Mouse (Mus musculus) liver, embryonic 12.5 days (tissue): ENCODE measurements at regions not wholly inside any gene's neighbourhood (a gene's known extent, or its start where the extent isn't known, plus 50 kb on each side); places are given as distances from the start of the nearest gene placed in this dataset.

Source experiments
- ATAC-seq: fragments of 200-750 bp; cut with Nextera tagmentation; 2 replicates; pipeline ENCODE4 v1.8.0; 2017; ENCODE audit warnings: moderate number of reproducible peaks, mild to moderate bottlenecking, moderate library complexity
- H3K27ac ChIP-seq: fragments of 300-500 bp; sonication (generic); 2 replicates; pipeline ENCODE4 v1.5.1; 2016; ENCODE audit warnings: mild to moderate bottlenecking
- H3K27me3 ChIP-seq: fragments of 300-500 bp; sonication (generic); replicated peaks from 2 replicates; pipeline ENCODE4 v1.6.1; 2016; ENCODE audit warnings: mild to moderate bottlenecking, moderate library complexity
- H3K36me3 ChIP-seq: fragments of 300-500 bp; sonication (generic); 2 replicates; pipeline ENCODE4 v1.6.1; 2016; ENCODE audit warnings: mild to moderate bottlenecking, moderate library complexity
- H3K4me1 ChIP-seq: fragments of 300-500 bp; sonication (generic); 2 replicates; pipeline ENCODE4 v1.6.1; 2016
- H3K4me2 ChIP-seq: fragments of 300-500 bp; sonication (generic); 2 replicates; pipeline ENCODE4 v1.6.1; 2016; ENCODE audit warnings: mild to moderate bottlenecking, moderate library complexity
- H3K4me3 ChIP-seq: fragments of 300-500 bp; sonication (generic); 2 replicates; pipeline ENCODE4 v1.5.1; 2016; ENCODE audit warnings: mild to moderate bottlenecking, moderate library complexity
- H3K9ac ChIP-seq: fragments of 300-500 bp; sonication (generic); 2 replicates; pipeline ENCODE4 v1.6.1; 2016; ENCODE audit warnings: mild to moderate bottlenecking, moderate library complexity
- H3K9me3 ChIP-seq: fragments of 300-500 bp; sonication (generic); replicated peaks from 2 replicates; pipeline ENCODE4 v1.6.1; 2016; ENCODE audit warnings: mild to moderate bottlenecking, moderate library complexity
- WGBS: fragments of 180-500 bp; shearing (Covaris S2); methylation state at CpG from one replicate; pipeline ENCODE4 v1.1.7; 2016; ENCODE audit not compliant: insufficient replicate concordance; 5-methylcytosine and 5-hydroxymethylcytosine counted together

GRCm38 (mm10) chr14:58788190-58788945 lies 354.3 kb downstream of the 1700129C05Rik start:
- no peak for ATAC-seq
- Histone ChIP-seq H3K4me2 (no peak overlapping the region), H3K9me3 (no peaks in the 10 kb centered on the region), H3K27ac (no peak overlapping the region), H3K4me3 (no peak overlapping the region), H3K4me1 (no peaks in the 10 kb centered on the region), H3K36me3 (no peaks in the 10 kb centered on the region), H3K9ac (no peak overlapping the region), H3K27me3 (no peaks in the 10 kb centered on the region)
- 60% methylated on average over 10 of the region's 10 CpGs for WGBS

GRCm38 (mm10) chr14:58787618-58788017 lies 355.1 kb downstream of the 1700129C05Rik start:
- Histone ChIP-seq H3K9me3 (no peaks in the 10 kb centered on the region), H3K4me2 (no peak overlapping the region), H3K27ac (no peak overlapping the region), H3K27me3 (no peaks in the 10 kb centered on the region), H3K4me1 (no peaks in the 10 kb centered on the region), H3K4me3 (no peak overlapping the region), H3K36me3 (no peaks in the 10 kb centered on the region), H3K9ac (no peak overlapping the region)
- WGBS = 65% methylated on average over 2 of the region's 2 CpGs
- ATAC-seq = no peak

GRCm38 (mm10) chr14:58786791-58787491 lies 355.8 kb downstream of the 1700129C05Rik start:
- no peak overlapping the region for H3K27ac ChIP-seq
- H3K9ac ChIP-seq = no peak overlapping the region
- WGBS = 75% methylated on average over 4 of the region's 4 CpGs
- H3K4me1 ChIP-seq = no peaks in the 10 kb centered on the region
- no peak overlapping the region for H3K4me3 ChIP-seq
- no peaks in the 10 kb centered on the region for H3K9me3 ChIP-seq
- no peak overlapping the region for H3K4me2 ChIP-seq
- H3K36me3 ChIP-seq = no peaks in the 10 kb centered on the region
- no peaks in the 10 kb centered on the region for H3K27me3 ChIP-seq
- ATAC-seq = no peak

- WGBS = 48% methylated on average over 1 of the region's 1 CpGs
- H3K9ac ChIP-seq = no peak overlapping the region
- H3K27me3 ChIP-seq = no peaks in the 10 kb centered on the region
- no peaks in the 10 kb centered on the region for H3K9me3 ChIP-seq
- H3K4me3 ChIP-seq = no peak overlapping the region
- H3K27ac ChIP-seq = no peak overlapping the region
- no peak overlapping the region for H3K4me2 ChIP-seq
- H3K36me3 ChIP-seq = no peaks in the 10 kb centered on the region
- no peak for ATAC-seq
- H3K4me1 ChIP-seq = no peaks in the 10 kb centered on the region
These were observed 359.5 kb downstream of the 1700129C05Rik start for GRCm38 (mm10) chr14:58783201-58783600.

GRCm38 (mm10) chr14:58780306-58780705 lies 362.4 kb downstream of the 1700129C05Rik start:
- WGBS = 67% methylated on average over 4 of the region's 4 CpGs
- Histone ChIP-seq H3K36me3 (no peaks in the 10 kb centered on the region), H3K4me1 (no peaks in the 10 kb centered on the region), H3K27me3 (no peaks in the 10 kb centered on the region), H3K4me2 (no peak overlapping the region), H3K9ac (no peak overlapping the region), H3K4me3 (no peak overlapping the region), H3K9me3 (no peaks in the 10 kb centered on the region), H3K27ac (no peak overlapping the region)
- ATAC-seq = no peak

GRCm38 (mm10) chr14:58778675-58779074 lies 364.0 kb downstream of the 1700129C05Rik start:
- H3K9me3 ChIP-seq = no peaks in the 10 kb centered on the region
- no peaks in the 10 kb centered on the region for H3K36me3 ChIP-seq
- H3K27me3 ChIP-seq = no peaks in the 10 kb centered on the region
- no peak overlapping the region for H3K27ac ChIP-seq
- H3K4me2 ChIP-seq = no peak overlapping the region
- WGBS = 74% methylated on average over 4 of the region's 4 CpGs
- ATAC-seq = no peak
- H3K4me1 ChIP-seq = no peaks in the 10 kb centered on the region
- no peak overlapping the region for H3K4me3 ChIP-seq
- H3K9ac ChIP-seq = no peak overlapping the region

- H3K36me3 ChIP-seq = no peaks in the 10 kb centered on the region
- H3K4me1 ChIP-seq = no peaks in the 10 kb centered on the region
- H3K27me3 ChIP-seq = no peaks in the 10 kb centered on the region
- no peak overlapping the region for H3K4me2 ChIP-seq
- H3K27ac ChIP-seq = no peak overlapping the region
- WGBS = 61% methylated on average over 2 of the region's 2 CpGs
- no peak overlapping the region for H3K9ac ChIP-seq
- no peaks in the 10 kb centered on the region for H3K9me3 ChIP-seq
- H3K4me3 ChIP-seq = no peak overlapping the region
- ATAC-seq = no peak
These were observed 381.4 kb downstream of the 1700129C05Rik start for GRCm38 (mm10) chr14:58761291-58761690.

- no peak overlapping the region for H3K27ac ChIP-seq
- ATAC-seq = no peak
- WGBS = 67% methylated on average over 4 of the region's 4 CpGs
These were observed 382.9 kb downstream of the 1700129C05Rik start for GRCm38 (mm10) chr14:58759759-58760158.

GRCm38 (mm10) chr14:58753781-58754180 lies 388.9 kb downstream of the 1700129C05Rik start:
- no peaks in the 10 kb centered on the region for H3K4me1 ChIP-seq
- ATAC-seq = no peak
- H3K9ac ChIP-seq = no peak overlapping the region
- H3K9me3 ChIP-seq = no peaks in the 10 kb centered on the region
- 85% methylated on average over 7 of the region's 7 CpGs for WGBS
- no peak overlapping the region for H3K4me3 ChIP-seq
- no peaks in the 10 kb centered on the region for H3K36me3 ChIP-seq
- no peak overlapping the region for H3K27ac ChIP-seq
- no peak overlapping the region for H3K4me2 ChIP-seq
- H3K27me3 ChIP-seq = no peaks in the 10 kb centered on the region

More at GRCm38 (mm10) chr14:58759759-58760158, 382.9 kb downstream of the 1700129C05Rik start:
- no peaks in the 10 kb centered on the region for H3K27me3 ChIP-seq
- H3K4me2 ChIP-seq = no peak overlapping the region
- no peaks in the 10 kb centered on the region for H3K4me1 ChIP-seq
- H3K36me3 ChIP-seq = no peaks in the 10 kb centered on the region
- H3K9ac ChIP-seq = no peak overlapping the region
- no peak overlapping the region for H3K4me3 ChIP-seq
- no peaks in the 10 kb centered on the region for H3K9me3 ChIP-seq

- Histone ChIP-seq H3K4me1 (no peaks in the 10 kb centered on the region), H3K36me3 (no peaks in the 10 kb centered on the region), H3K9me3 (no peaks in the 10 kb centered on the region), H3K9ac (no peak overlapping the region), H3K4me3 (no peak overlapping the region), H3K27me3 (no peaks in the 10 kb centered on the region), H3K27ac (no peak overlapping the region), H3K4me2 (no peak overlapping the region)
- ATAC-seq = no peak
- WGBS = 61% methylated on average over 1 of the region's 1 CpGs
These were observed 389.6 kb downstream of the 1700129C05Rik start for GRCm38 (mm10) chr14:58753136-58753535.

- Histone ChIP-seq H3K4me2 (no peak overlapping the region), H3K4me1 (no peaks in the 10 kb centered on the region), H3K4me3 (no peak overlapping the region), H3K9me3 (no peaks in the 10 kb centered on the region), H3K9ac (no peak overlapping the region), H3K27me3 (no peaks in the 10 kb centered on the region), H3K36me3 (no peaks in the 10 kb centered on the region), H3K27ac (no peak overlapping the region)
- ATAC-seq = no peak
- 48% methylated on average over 1 of the region's 1 CpGs for WGBS
These were observed 416.3 kb downstream of the 1700129C05Rik start for GRCm38 (mm10) chr14:58726418-58726817.

- H3K36me3 ChIP-seq = no peaks in the 10 kb centered on the region
- no peak overlapping the region for H3K4me3 ChIP-seq
- H3K4me2 ChIP-seq = no peak overlapping the region
- no peak for ATAC-seq
- H3K4me1 ChIP-seq = no peaks in the 10 kb centered on the region
- H3K9ac ChIP-seq = no peak overlapping the region
- no peaks in the 10 kb centered on the region for H3K9me3 ChIP-seq
- H3K27me3 ChIP-seq = no peaks in the 10 kb centered on the region
- H3K27ac ChIP-seq = no peak overlapping the region
These were observed 427.8 kb downstream of the 1700129C05Rik start for GRCm38 (mm10) chr14:58714856-58715255.
